Mouse (Mus musculus): ENCODE measurements around the gene Serpini2.
"Not testable (repeated sequence)": the region's sequence is repeated elsewhere in the genome, so short reads cannot be mapped to it uniquely, and the experiment has no call there.

Serpini2 gene

DNA sequence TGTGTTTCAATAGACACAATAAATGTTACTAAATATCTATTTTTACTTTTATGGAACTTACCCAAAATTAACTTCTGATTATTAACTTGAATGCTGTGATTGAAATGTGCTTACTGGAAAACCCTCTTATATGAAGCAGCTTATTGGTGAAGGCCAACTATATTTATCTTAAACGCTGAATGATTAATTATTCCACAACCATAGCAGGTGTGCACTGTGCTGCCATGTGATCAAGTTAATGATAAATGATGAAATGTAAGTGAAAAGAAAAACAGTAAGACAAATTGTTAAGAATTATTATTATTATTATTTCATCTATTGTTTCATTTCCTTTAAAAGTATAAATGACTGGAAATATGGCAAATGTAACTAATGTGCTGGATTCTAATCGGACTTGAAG lies at the start of gene Serpini2:
Gene Serpini2, minus strand, starts transcription at position 101 of the 400 bp plus-strand sequence.
- no peak for DNase-seq (ENCODE audit: low spot score in 2 of 2)

DNA sequence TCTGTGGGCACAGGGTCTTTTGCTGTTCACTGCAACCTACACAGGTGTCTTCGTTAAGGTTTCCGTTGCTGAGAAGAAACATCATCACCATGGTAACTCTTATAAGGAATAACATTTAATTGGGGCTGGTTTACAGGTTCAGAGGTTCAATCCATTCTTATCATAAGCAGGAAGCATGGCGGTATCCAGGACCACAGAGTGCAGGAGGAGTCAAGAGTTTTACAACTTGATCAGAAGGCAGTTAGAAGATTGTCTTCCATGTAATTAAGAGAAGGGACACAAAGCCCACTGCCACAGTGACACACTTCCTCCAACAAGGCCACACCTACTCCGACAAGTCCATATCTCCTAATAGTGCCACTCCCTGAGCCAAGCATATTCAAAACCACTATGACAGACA lies 39.0 kb upstream of the Serpini2 start:
- no peak for DNase-seq (ENCODE audit: low spot score in 2 of 2)

DNA sequence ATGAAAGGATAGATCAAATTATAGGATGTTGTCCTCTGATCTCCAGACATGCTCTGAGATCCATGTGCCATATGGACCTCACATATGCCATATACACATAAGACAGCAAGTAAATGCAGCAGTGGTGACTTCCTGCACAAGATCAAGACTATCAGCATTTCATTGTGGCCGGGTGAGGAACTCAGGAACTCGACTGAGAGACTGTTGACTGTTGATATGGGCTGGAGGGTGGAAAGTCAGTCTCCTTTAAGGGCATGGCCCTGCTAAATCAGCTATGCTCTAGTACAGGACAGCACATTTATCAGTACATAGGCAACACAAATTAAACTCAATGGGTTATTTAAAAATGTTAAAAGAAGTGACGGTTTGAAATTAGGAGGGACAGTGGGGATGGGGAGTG lies 38.4 kb upstream of the Serpini2 start:
- DNase-seq (ENCODE audit: low spot score in 2 of 2): no peak

DNA sequence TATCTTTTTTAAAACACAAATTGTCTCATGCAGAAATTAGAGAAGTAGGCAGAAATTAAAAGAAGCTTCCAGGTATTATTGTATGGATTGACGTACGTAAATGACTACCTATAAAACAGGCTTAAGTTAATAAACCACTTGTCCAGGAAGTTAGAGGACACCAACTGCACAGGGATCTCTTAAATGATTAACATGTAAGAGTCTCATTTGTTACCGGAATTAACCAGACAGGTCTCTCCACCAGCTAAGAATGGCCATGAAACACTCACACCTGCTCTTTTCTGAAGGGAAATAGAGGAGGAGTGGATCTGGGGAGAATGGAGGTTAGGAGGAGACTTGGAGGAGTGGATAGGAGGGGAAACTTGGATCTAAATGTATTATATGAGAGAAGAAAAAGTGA lies 35.7 kb upstream of the Serpini2 start:
- DNase-seq (ENCODE audit: low spot score in 2 of 2): no peak

GRCm38 (mm10) chr3:75304621-75305020 lies 34.7 kb upstream of the Serpini2 start:
- no peak for DNase-seq (ENCODE audit: low spot score in 2 of 2)

DNA sequence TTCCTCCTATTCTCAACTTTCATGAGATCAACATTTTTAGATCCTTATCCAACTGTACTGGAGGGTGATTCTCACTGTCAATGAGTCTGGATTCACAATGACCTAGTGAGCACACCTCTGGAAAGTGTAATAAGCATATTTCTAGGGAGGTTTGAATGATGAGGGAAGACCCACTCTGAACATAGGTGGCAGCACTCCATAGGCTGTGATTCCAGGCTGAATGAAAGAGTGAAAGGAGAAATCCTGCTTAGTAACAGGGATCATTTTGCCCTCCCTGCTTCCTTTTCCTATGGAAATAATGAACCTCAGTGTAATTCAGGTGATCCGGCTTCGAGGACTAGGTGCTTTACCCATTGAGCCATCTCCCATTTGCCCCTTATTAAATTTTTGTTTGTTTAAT lies 31.2 kb upstream of the Serpini2 start:
- DNase-seq (ENCODE audit: low spot score in 2 of 2): no peak

DNA sequence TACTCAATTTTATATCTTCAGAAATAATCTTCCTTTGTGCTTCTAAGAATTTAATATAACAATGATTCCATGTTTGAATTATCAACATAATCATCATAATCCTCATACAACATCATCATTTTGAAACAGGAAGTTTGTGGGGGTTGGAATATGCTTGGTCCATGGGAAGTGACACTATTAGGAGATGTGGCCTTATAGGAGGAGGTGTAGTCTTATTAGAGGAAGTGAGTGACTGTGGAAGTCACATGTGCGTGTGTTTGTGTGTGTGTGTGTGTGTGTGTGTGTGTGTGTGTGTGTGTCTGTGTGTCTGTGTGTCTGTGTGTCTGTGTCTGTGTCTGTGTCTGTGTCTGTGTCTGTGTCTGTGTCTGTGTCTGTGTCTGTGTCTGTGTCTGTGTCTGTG lies 29.6 kb upstream of the Serpini2 start:
- not testable (repeated sequence) for DNase-seq (ENCODE audit: low spot score in 2 of 2)

DNA sequence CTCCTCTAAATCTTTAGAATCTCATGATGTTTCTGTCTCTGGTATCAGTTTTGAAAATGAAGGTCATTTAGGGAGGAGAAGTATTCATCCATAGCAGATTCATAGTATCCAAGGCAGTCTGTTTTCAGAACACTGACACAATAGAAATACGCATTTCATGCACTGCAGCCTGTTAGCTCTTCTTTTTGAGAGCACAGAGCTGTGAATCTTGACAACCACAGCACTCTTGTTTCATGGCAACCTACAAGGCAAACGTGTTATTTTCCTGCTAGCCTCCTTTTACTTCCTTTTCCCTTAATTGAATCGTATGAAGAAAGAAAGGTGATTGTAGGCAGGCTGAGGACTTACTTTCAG lies 27.9 kb upstream of the Serpini2 start:
- DNase-seq (ENCODE audit: low spot score in 2 of 2): no peak

DNA sequence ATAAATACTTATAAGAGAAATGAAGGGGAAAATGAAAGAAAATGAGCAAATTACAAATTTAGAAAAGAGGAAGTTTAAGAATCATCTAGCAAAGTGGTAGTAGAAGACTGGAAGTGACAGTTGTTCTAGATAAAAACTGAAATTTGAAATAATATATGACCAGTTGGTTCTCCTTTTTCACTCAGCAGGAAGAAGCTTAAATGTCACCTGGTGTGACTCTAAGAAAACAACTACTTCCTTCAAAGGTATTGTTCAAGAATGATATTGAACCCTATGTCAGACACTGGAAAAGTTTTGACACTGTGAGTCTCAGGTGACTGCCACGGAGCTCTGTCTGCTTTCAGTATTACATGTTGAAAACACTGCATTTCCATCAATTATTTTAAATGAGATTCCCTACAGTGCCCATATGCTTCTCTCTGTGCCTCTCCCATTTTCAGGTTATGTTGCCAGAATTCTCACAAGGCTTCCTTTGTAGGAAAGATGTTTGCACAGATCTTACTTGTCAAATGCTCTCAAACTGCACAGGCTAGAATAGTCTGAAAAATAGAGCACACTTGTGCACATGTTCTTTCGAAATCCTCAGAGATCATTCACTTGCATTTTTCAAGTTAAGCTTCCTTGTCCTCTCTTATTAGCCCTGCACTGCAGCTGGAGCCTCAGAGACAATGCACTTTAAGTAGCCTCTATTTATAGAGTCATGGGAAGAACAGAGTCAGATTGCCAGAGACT lies 27.3 kb upstream of the Serpini2 start:
- DNase-seq (ENCODE audit: low spot score in 2 of 2): peak in 1 of 2 experiments; percentile 15

DNA sequence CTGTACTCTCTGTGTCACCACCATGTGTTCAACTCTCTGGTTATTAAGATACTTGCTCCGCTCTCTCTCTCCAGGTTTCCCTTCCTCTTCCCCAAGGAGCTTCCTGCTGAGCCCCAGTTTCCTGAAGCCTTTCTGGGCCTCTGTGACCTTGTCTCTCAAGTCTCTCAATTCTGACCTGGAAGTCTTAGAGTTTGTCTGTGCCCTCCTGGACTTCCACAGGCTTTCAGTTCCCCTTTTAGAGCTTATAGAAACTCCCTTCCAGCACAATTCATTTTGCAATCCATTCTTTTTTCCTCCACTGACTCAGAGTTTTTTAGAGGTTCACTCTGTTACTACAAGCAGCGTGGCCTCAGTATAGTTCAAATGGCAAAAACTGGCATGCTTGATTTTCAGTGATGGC lies 23.4 kb upstream of the Serpini2 start:
- no peak for DNase-seq (ENCODE audit: low spot score in 2 of 2)

- DNase-seq (ENCODE audit: low spot score in 2 of 2): no peak
Measured at GRCm38 (mm10) chr3:75277455-75277854, 7.6 kb upstream of the Serpini2 start.

DNA sequence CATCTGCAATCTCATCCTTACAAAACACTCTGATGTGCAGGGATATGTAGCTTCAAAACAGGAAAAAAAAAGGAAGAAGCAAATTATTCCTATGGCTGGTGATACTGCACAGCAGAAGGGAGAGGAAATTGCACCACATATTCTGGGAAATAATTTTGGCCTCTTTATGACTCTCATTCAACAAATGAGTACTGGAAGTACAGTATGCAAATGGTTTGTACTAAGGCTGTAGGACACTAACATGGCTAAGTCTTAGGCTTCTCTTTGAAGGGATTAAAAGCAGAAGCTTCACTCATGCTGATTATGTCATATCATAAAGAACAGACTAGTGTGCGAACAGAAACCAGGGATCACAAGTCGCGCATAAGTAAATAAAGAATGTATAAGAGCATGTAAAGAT lies 6.6 kb upstream of the Serpini2 start:
- DNase-seq (ENCODE audit: low spot score in 2 of 2): no peak

DNA sequence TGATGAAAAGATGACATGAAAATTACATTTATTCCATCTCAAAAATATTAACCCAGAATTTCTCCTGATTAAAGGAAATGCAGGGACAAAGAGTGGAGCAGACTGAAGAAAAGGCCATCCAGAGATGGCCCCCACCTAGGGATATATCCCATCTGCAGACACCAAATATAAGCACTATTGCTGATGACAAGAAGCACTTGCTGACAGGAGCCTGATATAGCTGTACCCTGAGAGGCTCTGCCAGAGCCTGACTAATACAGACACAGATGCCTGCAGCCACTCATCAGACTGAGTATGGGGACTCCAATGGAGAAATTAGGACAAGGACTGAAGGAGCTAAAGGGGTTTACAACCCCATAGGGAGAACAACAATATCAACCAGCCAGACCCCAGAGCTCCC lies 5.2 kb upstream of the Serpini2 start:
- no peak for DNase-seq (ENCODE audit: low spot score in 2 of 2)

- peak in 1 of 2 experiments; percentile 15 for DNase-seq (ENCODE audit: low spot score in 2 of 2)
Measured at GRCm38 (mm10) chr3:75259356-75259755, 10.5 kb downstream of the Serpini2 start.

- DNase-seq (ENCODE audit: low spot score in 2 of 2): no peak
Measured at GRCm38 (mm10) chr3:75219694-75220093, 50.2 kb downstream of the Serpini2 start.

DNA sequence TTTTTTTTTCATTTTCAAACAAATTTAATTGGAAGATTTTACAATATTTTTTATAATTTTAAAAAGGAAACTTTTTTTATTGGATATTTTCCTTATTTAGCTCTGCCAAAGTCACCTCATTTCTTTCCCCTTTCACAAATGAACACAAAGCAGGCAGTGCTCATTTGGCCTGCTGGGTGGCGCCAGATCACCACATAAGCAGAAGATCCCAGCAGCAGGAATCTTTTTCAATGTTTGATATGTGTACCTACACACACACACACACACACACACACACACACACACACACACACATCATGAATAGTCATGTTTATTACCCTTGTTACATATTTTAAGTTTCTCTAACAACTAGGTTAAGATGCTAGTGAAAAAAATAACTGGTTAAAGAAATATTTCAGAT lies 50.7 kb downstream of the Serpini2 start:
- peak; percentile 49 to 71 for DNase-seq (ENCODE audit: low spot score in 2 of 2)

DNA sequence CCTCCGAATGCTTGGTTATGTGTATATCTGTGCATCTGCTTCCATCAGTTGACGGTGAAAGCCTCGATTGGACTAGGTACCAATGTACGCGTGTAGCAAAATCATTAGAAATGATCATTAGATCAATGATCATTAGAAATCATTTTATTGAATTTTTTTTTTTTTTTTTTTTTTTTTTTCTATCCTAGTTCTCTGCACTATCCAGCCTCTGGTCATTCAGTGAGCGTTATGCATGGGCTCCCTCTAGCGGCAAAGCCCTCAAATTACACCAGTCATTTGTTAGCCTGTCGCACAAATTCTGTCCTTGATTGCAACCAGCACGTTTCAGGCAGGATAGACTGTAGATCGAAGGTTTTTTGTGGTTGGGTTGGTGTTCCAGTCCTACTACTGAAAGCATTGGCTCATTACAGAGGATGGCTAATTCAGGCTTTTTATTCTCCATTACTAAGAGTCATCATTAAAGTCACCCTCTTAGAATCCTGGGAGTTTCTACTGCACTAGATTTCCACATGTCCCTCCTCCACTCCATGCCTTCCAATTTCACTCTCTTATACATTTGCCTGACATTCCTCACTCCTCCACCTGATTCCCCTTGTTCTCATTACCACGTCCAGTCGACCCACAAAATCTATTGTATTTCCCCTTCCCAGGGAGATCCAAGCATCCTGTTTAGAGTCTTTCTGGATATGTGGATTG lies 66.9 kb downstream of the Serpini2 start:
- DNase-seq (ENCODE audit: low spot score in 2 of 2): peak; percentile 39 to 67
